Mouse (Mus musculus): ENCODE results near the gene Nfia. TPM values are rescaled to one million over a fixed set of nuclear protein-coding genes. Genes with fewer than 3 reads are reported as not detected.

Nfia gene
- polyA plus RNA-seq, 1 experiment from 2014 or later, result 21.3 TPM

DNA sequence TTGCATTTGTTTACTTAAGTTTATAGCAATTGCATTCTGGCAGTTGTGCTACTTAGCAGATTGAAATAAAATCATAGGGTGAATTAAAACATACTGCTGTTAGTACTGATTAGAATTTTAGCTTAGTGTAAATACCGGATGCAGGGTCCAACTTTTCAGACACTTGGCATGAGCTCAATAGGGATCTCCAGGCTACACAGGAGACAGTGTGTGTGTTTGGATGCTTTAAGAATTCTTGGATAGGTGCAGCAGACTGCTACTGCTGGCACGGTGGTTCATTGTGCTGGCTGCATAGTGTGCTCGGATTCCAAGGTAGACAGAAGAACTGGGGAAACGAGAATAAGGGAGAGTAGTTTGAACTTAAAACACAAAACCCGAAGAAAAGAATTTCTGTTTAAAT, 151.9 kb downstream of the Nfia start:
- no peak for DNase-seq (ENCODE audit: low spot score)
- no peaks in the 10 kb centered on the region for H3K9me3 ChIP-seq (replicated peaks)
- no peaks in the 10 kb centered on the region for H3K27me3 ChIP-seq (ENCODE audit: low read depth, poor library complexity, severe bottlenecking)
- peaks cover 13% of the 10 kb centered on the region; the same call in 1 of the 2 replicates for H3K4me1 ChIP-seq
- no peaks in the 10 kb centered on the region for H3K36me3 ChIP-seq
- H3K4me3 ChIP-seq, result no peak overlapping the region
- 88% methylated on average over 5 of the region's 5 CpGs for WGBS
- no peak overlapping the region for H3K27ac ChIP-seq

- Histone ChIP-seq H3K27me3 (ENCODE audit: low read depth, poor library complexity, severe bottlenecking) (no peaks in the 10 kb centered on the region), H3K4me1 (peaks cover 13% of the 10 kb centered on the region; the same call in 1 of the 2 replicates), H3K4me3 (no peak overlapping the region), H3K9me3 (replicated peaks) (no peaks in the 10 kb centered on the region), H3K27ac (no peak overlapping the region), H3K36me3 (no peaks in the 10 kb centered on the region)
- no peak for DNase-seq (ENCODE audit: low spot score)
- WGBS, result 92% methylated on average over 3 of the region's 3 CpGs
Measured at GRCm38 (mm10) chr4:97924855-97925254, 152.3 kb downstream of the Nfia start.

GRCm38 (mm10) chr4:97925644-97926043, 153.1 kb downstream of the Nfia start:
- H3K27me3 ChIP-seq (ENCODE audit: low read depth, poor library complexity, severe bottlenecking), result no peaks in the 10 kb centered on the region
- no peak overlapping the region for H3K27ac ChIP-seq
- H3K36me3 ChIP-seq, result no peaks in the 10 kb centered on the region
- H3K9me3 ChIP-seq (replicated peaks), result no peaks in the 10 kb centered on the region
- H3K4me3 ChIP-seq, result no peak overlapping the region
- peaks cover 10% of the 10 kb centered on the region; the same call in 1 of the 2 replicates for H3K4me1 ChIP-seq
- WGBS, result 67% methylated on average over 4 of the region's 4 CpGs
- DNase-seq (ENCODE audit: low spot score), result no peak

DNA sequence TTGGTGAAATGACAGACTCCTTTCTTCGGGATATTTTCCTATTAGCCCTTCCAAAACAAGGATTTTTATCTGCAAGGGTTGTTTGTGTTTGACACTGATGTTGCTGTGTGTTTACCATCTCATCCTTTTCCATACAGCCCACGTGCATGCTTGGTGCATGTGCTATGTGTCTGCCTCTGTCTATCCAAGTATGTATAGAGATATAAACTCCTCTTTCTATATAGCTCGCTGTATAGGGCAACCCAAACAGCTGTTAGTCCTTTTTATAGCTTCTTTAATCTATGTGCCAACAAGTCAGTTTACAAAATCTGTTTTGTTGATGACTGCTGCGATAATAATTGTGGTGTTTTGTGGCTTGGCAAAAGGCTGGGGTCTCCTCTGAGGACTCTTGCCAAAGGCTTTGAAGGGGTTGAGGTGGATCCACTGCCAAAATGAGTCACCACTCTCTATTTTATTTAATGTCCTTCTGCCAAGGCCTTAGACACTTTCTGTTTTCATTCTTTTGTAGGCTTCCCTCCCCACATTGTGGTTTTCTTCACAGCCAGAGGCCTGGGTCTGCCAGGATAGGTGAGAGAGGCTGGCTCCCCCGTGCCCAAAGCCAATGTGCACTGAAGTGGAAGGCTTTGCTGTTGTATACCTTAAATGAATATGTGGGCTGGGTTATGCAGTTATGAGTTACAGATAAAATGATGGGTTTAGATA, 154.2 kb downstream of the Nfia start:
- WGBS, result 88% methylated on average over 5 of the region's 5 CpGs
- no peaks in the 10 kb centered on the region for H3K27me3 ChIP-seq (ENCODE audit: low read depth, poor library complexity, severe bottlenecking)
- H3K36me3 ChIP-seq, result no peaks in the 10 kb centered on the region
- no peak overlapping the region for H3K27ac ChIP-seq
- no peak overlapping the region for H3K4me3 ChIP-seq
- no peak for DNase-seq (ENCODE audit: low spot score)
- no peaks in the 10 kb centered on the region for H3K9me3 ChIP-seq (replicated peaks)
- peaks cover 9% of the 10 kb centered on the region; the same call in 1 of the 2 replicates for H3K4me1 ChIP-seq

- WGBS, result 90% methylated on average over 3 of the region's 3 CpGs
- peaks cover 9% of the 10 kb centered on the region; the same call in 1 of the 2 replicates for H3K4me1 ChIP-seq
- no peak for DNase-seq (ENCODE audit: low spot score)
Measured at GRCm38 (mm10) chr4:97927309-97927656, 154.7 kb downstream of the Nfia start.

DNA sequence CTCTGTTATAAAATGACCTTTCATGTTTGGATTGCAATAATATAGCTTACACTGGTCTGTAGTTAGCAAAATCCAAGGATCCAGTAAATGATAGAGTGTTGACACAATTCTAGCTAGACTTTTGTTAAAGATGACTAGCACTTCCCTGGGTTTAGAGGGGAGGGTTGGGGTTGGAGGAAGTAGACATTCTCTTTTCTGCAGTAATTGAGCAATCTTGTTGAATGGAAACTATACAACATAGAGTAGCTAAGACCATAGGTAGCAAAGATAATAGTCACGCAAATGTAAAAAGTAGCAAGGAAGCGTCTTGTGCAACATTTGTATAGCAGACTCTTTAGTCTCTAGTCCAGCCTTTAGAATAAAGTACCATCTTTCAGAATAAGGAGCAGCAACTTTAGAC, 163.8 kb downstream of the Nfia start:
- H3K27ac ChIP-seq, result no peak overlapping the region
- no peak overlapping the region for H3K4me3 ChIP-seq
- no peaks in the 10 kb centered on the region for H3K9me3 ChIP-seq (replicated peaks)
- H3K36me3 ChIP-seq, result no peaks in the 10 kb centered on the region
- H3K4me1 ChIP-seq, result 0 out of 2 replicates have a peak, but pooled peaks cover 4% of the 10 kb centered on the region
- no peak for DNase-seq (ENCODE audit: low spot score)
- no peaks in the 10 kb centered on the region for H3K27me3 ChIP-seq (ENCODE audit: low read depth, poor library complexity, severe bottlenecking)
- WGBS, result 96% methylated on average over 2 of the region's 2 CpGs

More at GRCm38 (mm10) chr4:97927309-97927656, 154.7 kb downstream of the Nfia start:
- no peak overlapping the region for H3K27ac ChIP-seq
- no peaks in the 10 kb centered on the region for H3K36me3 ChIP-seq
- no peaks in the 10 kb centered on the region for H3K9me3 ChIP-seq (replicated peaks)
- no peak overlapping the region for H3K4me3 ChIP-seq
- H3K27me3 ChIP-seq (ENCODE audit: low read depth, poor library complexity, severe bottlenecking), result no peaks in the 10 kb centered on the region

DNA sequence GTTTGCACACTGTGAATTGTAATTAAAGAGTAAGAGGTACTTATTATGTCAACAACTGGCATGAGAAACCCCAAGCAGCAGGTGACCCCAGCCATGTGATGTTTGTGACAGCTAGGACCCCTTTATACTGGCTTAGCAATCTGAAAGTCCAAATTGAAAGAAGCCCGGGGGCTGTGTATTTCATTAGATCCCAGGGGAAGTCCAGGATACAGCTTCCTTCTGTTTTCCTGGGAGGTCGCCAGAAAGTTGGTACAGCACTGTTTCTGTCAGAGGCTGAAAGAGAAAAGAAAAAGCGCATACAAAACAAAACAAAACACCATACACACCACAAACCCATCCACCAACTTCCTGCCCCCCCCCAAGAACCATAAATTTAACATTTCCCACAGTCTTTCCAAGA, 164.4 kb downstream of the Nfia start:
- Histone ChIP-seq H3K4me3 (no peak overlapping the region), H3K36me3 (no peaks in the 10 kb centered on the region), H3K27me3 (ENCODE audit: low read depth, poor library complexity, severe bottlenecking) (no peaks in the 10 kb centered on the region), H3K27ac (no peak overlapping the region), H3K4me1 (0 out of 2 replicates have a peak, but pooled peaks cover 4% of the 10 kb centered on the region), H3K9me3 (replicated peaks) (no peaks in the 10 kb centered on the region)
- no peak for DNase-seq (ENCODE audit: low spot score)
- 82% methylated on average over 3 of the region's 3 CpGs for WGBS

- no peak overlapping the region for H3K27ac ChIP-seq
- H3K4me3 ChIP-seq, result no peak overlapping the region
- H3K4me1 ChIP-seq, result 0 out of 2 replicates have a peak, but pooled peaks cover 4% of the 10 kb centered on the region
- WGBS, result 79% methylated on average over 4 of the region's 4 CpGs
- H3K9me3 ChIP-seq (replicated peaks), result no peaks in the 10 kb centered on the region
- no peaks in the 10 kb centered on the region for H3K27me3 ChIP-seq (ENCODE audit: low read depth, poor library complexity, severe bottlenecking)
- no peak for DNase-seq (ENCODE audit: low spot score)
- no peaks in the 10 kb centered on the region for H3K36me3 ChIP-seq
Measured at GRCm38 (mm10) chr4:97939492-97939891, 167.0 kb downstream of the Nfia start.

GRCm38 (mm10) chr4:97939920-97940520, 167.5 kb downstream of the Nfia start:
- Histone ChIP-seq H3K27ac (no peak overlapping the region), H3K4me3 (no peak overlapping the region), H3K4me1 (0 out of 2 replicates have a peak, but pooled peaks cover 4% of the 10 kb centered on the region), H3K27me3 (ENCODE audit: low read depth, poor library complexity, severe bottlenecking) (no peaks in the 10 kb centered on the region), H3K36me3 (no peaks in the 10 kb centered on the region), H3K9me3 (replicated peaks) (no peaks in the 10 kb centered on the region)
- 88% methylated on average over 4 of the region's 4 CpGs for WGBS
- no peak for DNase-seq (ENCODE audit: low spot score)

GRCm38 (mm10) chr4:97941616-97942015, 169.1 kb downstream of the Nfia start:
- 81% methylated on average over 8 of the region's 8 CpGs for WGBS
- no peak for DNase-seq (ENCODE audit: low spot score)
- H3K4me3 ChIP-seq, result no peak overlapping the region
- no peaks in the 10 kb centered on the region for H3K36me3 ChIP-seq
- no peaks in the 10 kb centered on the region for H3K9me3 ChIP-seq (replicated peaks)
- no peak overlapping the region for H3K27ac ChIP-seq
- 0 out of 2 replicates have a peak, but pooled peaks cover 4% of the 10 kb centered on the region for H3K4me1 ChIP-seq
- H3K27me3 ChIP-seq (ENCODE audit: low read depth, poor library complexity, severe bottlenecking), result no peaks in the 10 kb centered on the region

DNA sequence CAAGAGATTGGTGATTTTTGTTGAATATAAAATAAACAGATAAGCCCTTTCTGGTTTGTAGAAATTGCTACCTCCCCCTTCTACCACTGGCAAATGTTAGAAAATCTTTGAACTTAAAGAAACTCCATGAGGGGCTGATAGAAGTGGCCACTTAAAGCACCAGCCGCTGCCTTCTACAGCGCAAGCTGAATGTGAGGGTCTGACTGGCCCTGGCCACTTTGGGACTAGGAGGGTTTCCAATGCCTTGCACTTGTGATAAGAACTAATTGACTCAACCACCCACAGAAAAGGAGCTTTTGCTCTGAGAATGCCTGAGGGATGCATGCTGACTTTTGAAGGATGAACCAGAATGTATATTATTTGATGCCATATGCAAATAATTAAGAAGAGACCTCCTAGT, 171.8 kb downstream of the Nfia start:
- 88% methylated on average over 2 of the region's 2 CpGs for WGBS

GRCm38 (mm10) chr4:97947484-97947883, 174.9 kb downstream of the Nfia start:
- no peak overlapping the region for H3K27ac ChIP-seq
- 89% methylated on average over 5 of the region's 5 CpGs for WGBS

More for the DNA sequence above, 171.8 kb downstream of the Nfia start:
- H3K4me1 ChIP-seq, result 0 out of 2 replicates have a peak, but pooled peaks cover 3% of the 10 kb centered on the region
- no peak overlapping the region for H3K27ac ChIP-seq
- no peak for DNase-seq (ENCODE audit: low spot score)
- H3K4me3 ChIP-seq, result no peak overlapping the region
- H3K9me3 ChIP-seq (replicated peaks), result no peaks in the 10 kb centered on the region
- H3K36me3 ChIP-seq, result no peaks in the 10 kb centered on the region
- H3K27me3 ChIP-seq (ENCODE audit: low read depth, poor library complexity, severe bottlenecking), result no peaks in the 10 kb centered on the region

DNA sequence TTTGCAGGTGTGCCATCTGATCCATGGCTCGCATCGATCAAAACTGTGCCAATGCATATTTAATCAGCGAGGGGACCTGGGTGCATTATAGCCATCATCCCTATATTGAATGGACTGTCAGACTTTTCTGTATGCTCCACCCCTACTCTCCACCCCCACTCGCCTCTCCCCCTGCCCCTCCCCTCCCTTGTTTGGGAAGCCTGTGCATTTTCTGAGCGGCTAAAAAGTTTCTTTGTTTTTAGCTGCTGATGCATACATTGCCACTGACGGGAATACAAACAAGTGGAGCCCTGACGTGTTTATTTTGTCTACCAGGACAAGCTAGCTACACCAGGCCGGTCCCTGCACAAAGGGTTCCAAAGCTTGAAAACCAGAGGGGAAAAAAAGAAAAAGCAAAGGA, 175.7 kb downstream of the Nfia start:
- no peaks in the 10 kb centered on the region for H3K36me3 ChIP-seq
- H3K4me3 ChIP-seq, result no peak overlapping the region
- 74% methylated on average over 8 of the region's 8 CpGs for WGBS
- DNase-seq (ENCODE audit: low spot score), result no peak
- H3K4me1 ChIP-seq, result no peaks in the 10 kb centered on the region
- no peak overlapping the region for H3K27ac ChIP-seq
- no peaks in the 10 kb centered on the region for H3K9me3 ChIP-seq (replicated peaks)
- H3K27me3 ChIP-seq (ENCODE audit: low read depth, poor library complexity, severe bottlenecking), result no peaks in the 10 kb centered on the region

More at GRCm38 (mm10) chr4:97947484-97947883, 174.9 kb downstream of the Nfia start:
- no peaks in the 10 kb centered on the region for H3K27me3 ChIP-seq (ENCODE audit: low read depth, poor library complexity, severe bottlenecking)
- H3K36me3 ChIP-seq, result no peaks in the 10 kb centered on the region
- no peak overlapping the region for H3K4me3 ChIP-seq
- no peaks in the 10 kb centered on the region for H3K4me1 ChIP-seq
- no peaks in the 10 kb centered on the region for H3K9me3 ChIP-seq (replicated peaks)
- DNase-seq (ENCODE audit: low spot score), result no peak
